Mouse (Mus musculus) heart, adult 2 months (tissue): ENCODE data around the gene Ndufv1.

Experiments
- CTCF ChIP-seq: fragments of 200-600 bp; IDR thresholded peaks from 2 replicates; pipeline ENCODE4 v1.8.1; 2022; ENCODE audit warnings: antibody characterized with exemption, mild to moderate bottlenecking, moderate library complexity
- POLR2A ChIP-seq: fragments of 200-500 bp; IDR thresholded peaks from 2 replicates; pipeline ENCODE4 v1.6.1; 2011; ENCODE audit warnings: mild to moderate bottlenecking, low read depth, low read length, control low read depth; ENCODE audit not compliant: insufficient read depth

DNA sequence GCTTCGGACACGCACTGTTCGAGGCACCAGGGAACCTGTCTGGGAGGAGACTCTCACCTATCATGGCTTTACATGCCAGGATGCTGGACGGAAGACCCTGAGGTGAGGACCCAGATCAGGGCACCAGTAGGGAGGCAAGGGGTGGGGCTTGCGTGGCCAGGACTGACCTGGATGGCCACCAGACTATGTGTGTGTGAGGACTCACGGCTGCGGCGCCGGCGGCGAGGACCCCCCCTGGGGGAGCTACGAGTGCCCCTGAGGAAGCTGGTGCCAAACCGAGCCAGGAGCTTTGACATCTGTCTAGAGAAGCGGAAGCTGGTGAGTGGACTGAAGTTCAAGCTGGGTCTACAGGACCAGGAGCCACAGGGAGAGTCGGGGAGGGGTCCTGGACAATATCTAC lies 8.3 kb downstream of the Ndufv1 start:
- TF ChIP-seq POLR2A (no peak), CTCF (no peak)
